Mouse (Mus musculus): ENCODE results near the gene Ppp2r2d. TPM values are rescaled to one million over a fixed set of nuclear protein-coding genes. Genes with fewer than 3 reads are reported as not detected.
A peak's percentile ranks its signal among the peaks of the same experiment; 100 is the strongest.

Ppp2r2d gene
- polyA plus RNA-seq, 1 experiment from 2014 or later: 28.4 TPM

GRCm38 (mm10) chr7:138906441-138906840, 60.6 kb downstream of the Ppp2r2d start:
- no peaks in the 10 kb centered on the region for H3K36me3 ChIP-seq
- H3K4me2 ChIP-seq: peak overlapping the region; percentile 87
- peak overlapping the region; percentile 93 for H3K27ac ChIP-seq
- peak overlapping the region; percentile 25; the same call in 1 of the 2 replicates for H3K9ac ChIP-seq
- ATAC-seq (replicated peaks; ENCODE audit: insufficient number of reproducible peaks, insufficient read depth, low FRiP score, low read depth): no peak
- peak overlapping the region; percentile 43 for H3K4me3 ChIP-seq
- no peaks in the 10 kb centered on the region for H3K9me3 ChIP-seq (replicated peaks)
- peaks cover 39% of the 10 kb centered on the region for H3K4me1 ChIP-seq (replicated peaks)
- WGBS: 41% methylated on average over 1 of the region's 1 CpGs
- H3K27me3 ChIP-seq: no peaks in the 10 kb centered on the region

- H3K4me1 ChIP-seq (replicated peaks): peaks cover 39% of the 10 kb centered on the region
- H3K9me3 ChIP-seq (replicated peaks): no peaks in the 10 kb centered on the region
- no peaks in the 10 kb centered on the region for H3K27me3 ChIP-seq
- H3K4me2 ChIP-seq: peak overlapping the region; percentile 87
- 5% methylated on average over 7 of the region's 7 CpGs for WGBS
- 0 out of 2 replicates have a peak overlapping the region, but pooled peaks have one; percentile 98 for H3K9ac ChIP-seq
- H3K27ac ChIP-seq: peak overlapping the region; percentile 93
- no peaks in the 10 kb centered on the region for H3K36me3 ChIP-seq
- peak overlapping the region; percentile 43 for H3K4me3 ChIP-seq
- ATAC-seq (replicated peaks; ENCODE audit: insufficient number of reproducible peaks, insufficient read depth, low FRiP score, low read depth): no peak
Observed at GRCm38 (mm10) chr7:138907043-138907442, 61.2 kb downstream of the Ppp2r2d start.

GRCm38 (mm10) chr7:138907976-138908375, 62.1 kb downstream of the Ppp2r2d start:
- Histone ChIP-seq H3K36me3 (no peaks in the 10 kb centered on the region), H3K27ac (peak overlapping the region; percentile 93), H3K4me1 (replicated peaks) (peaks cover 33% of the 10 kb centered on the region), H3K4me2 (peak overlapping the region; percentile 87), H3K4me3 (peak overlapping the region; percentile 92), H3K9ac (peak overlapping the region; percentile 98), H3K9me3 (replicated peaks) (no peaks in the 10 kb centered on the region), H3K27me3 (no peaks in the 10 kb centered on the region)
- ATAC-seq (replicated peaks; ENCODE audit: insufficient number of reproducible peaks, insufficient read depth, low FRiP score, low read depth): no peak
- 53% methylated on average over 5 of the region's 5 CpGs for WGBS

- Histone ChIP-seq H3K27me3 (no peaks in the 10 kb centered on the region), H3K4me2 (peak overlapping the region; percentile 87), H3K4me1 (replicated peaks) (peaks cover 31% of the 10 kb centered on the region), H3K27ac (peak overlapping the region; percentile 93), H3K9ac (peak overlapping the region; percentile 98), H3K9me3 (replicated peaks) (no peaks in the 10 kb centered on the region), H3K4me3 (peak overlapping the region; percentile 92), H3K36me3 (no peaks in the 10 kb centered on the region)
- 7% methylated on average over 10 of the region's 10 CpGs for WGBS
- no peak for ATAC-seq (replicated peaks; ENCODE audit: insufficient number of reproducible peaks, insufficient read depth, low FRiP score, low read depth)
Observed at GRCm38 (mm10) chr7:138908768-138909276, 62.9 kb downstream of the Ppp2r2d start.

- whole genome bisulfite sequencing: under 1% methylated on average over 65 of the region's 66 CpGs
- peak within 1 kb of the TSS; percentile 93 for H3K27ac ChIP-seq
- no peaks in the 10 kb centered on the region for H3K36me3 ChIP-seq
- peak within 1 kb of the TSS; percentile 92 for H3K4me3 ChIP-seq
- ATAC-seq (replicated peaks; ENCODE audit: insufficient number of reproducible peaks, insufficient read depth, low FRiP score, low read depth): peak; percentile 94
- H3K27me3 ChIP-seq: no peaks in the 10 kb centered on the region
- no peaks in the 10 kb centered on the region for H3K9me3 ChIP-seq (replicated peaks)
- peak within 1 kb of the TSS; percentile 87 for H3K4me2 ChIP-seq
- H3K9ac ChIP-seq: peak within 1 kb of the TSS; percentile 98
- peaks cover 28% of the 10 kb centered on the region for H3K4me1 ChIP-seq (replicated peaks)
Observed at GRCm38 (mm10) chr7:138909277-138910192, 63.7 kb downstream of the Ppp2r2d start, which contains the start of gene Bnip3. Gene Bnip3 (minus strand): TSS chr7:138909519.

- peak overlapping the region; percentile 63; the same call in 1 of the 2 replicates for H3K9ac ChIP-seq
- H3K27me3 ChIP-seq: no peaks in the 10 kb centered on the region
- peak overlapping the region; percentile 87 for H3K4me2 ChIP-seq
- H3K36me3 ChIP-seq: no peaks in the 10 kb centered on the region
- 23% methylated on average over 7 of the region's 7 CpGs for whole genome bisulfite sequencing
- H3K4me3 ChIP-seq: peak overlapping the region; percentile 92
- H3K4me1 ChIP-seq (replicated peaks): peaks cover 28% of the 10 kb centered on the region
- peak overlapping the region; percentile 93 for H3K27ac ChIP-seq
- no peaks in the 10 kb centered on the region for H3K9me3 ChIP-seq (replicated peaks)
- ATAC-seq (replicated peaks; ENCODE audit: insufficient number of reproducible peaks, insufficient read depth, low FRiP score, low read depth): no peak
Observed at GRCm38 (mm10) chr7:138910193-138910562, 64.3 kb downstream of the Ppp2r2d start.

DNA sequence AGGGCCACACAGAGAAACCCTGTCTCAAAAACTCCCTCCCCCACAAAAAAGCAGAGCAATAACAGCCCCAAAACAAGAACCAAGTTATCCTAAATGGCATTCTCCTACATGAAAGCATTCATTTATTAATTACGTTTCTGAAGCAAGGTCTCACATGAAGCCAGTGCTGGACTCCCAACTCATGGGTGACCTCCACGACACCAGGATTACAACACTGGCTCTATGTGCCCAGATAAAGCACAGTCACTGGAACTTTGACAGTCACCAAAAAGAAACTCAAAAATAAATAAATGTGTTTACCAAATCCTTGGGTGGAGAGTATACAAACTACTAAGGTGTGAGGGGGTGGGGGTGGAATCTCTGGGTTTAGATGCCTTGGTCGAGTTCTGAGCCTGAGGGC, 67.7 kb downstream of the Ppp2r2d start:
- no peaks in the 10 kb centered on the region for H3K27me3 ChIP-seq
- H3K4me3 ChIP-seq: no peak overlapping the region
- H3K36me3 ChIP-seq: no peaks in the 10 kb centered on the region
- 72% methylated on average over 3 of the region's 3 CpGs for WGBS
- no peak for ATAC-seq (replicated peaks; ENCODE audit: insufficient number of reproducible peaks, insufficient read depth, low FRiP score, low read depth)
- H3K9me3 ChIP-seq (replicated peaks): no peaks in the 10 kb centered on the region
- peaks cover 7% of the 10 kb centered on the region for H3K4me1 ChIP-seq (replicated peaks)
- no peak overlapping the region for H3K4me2 ChIP-seq
- H3K27ac ChIP-seq: no peak overlapping the region
- no peak overlapping the region for H3K9ac ChIP-seq

DNA sequence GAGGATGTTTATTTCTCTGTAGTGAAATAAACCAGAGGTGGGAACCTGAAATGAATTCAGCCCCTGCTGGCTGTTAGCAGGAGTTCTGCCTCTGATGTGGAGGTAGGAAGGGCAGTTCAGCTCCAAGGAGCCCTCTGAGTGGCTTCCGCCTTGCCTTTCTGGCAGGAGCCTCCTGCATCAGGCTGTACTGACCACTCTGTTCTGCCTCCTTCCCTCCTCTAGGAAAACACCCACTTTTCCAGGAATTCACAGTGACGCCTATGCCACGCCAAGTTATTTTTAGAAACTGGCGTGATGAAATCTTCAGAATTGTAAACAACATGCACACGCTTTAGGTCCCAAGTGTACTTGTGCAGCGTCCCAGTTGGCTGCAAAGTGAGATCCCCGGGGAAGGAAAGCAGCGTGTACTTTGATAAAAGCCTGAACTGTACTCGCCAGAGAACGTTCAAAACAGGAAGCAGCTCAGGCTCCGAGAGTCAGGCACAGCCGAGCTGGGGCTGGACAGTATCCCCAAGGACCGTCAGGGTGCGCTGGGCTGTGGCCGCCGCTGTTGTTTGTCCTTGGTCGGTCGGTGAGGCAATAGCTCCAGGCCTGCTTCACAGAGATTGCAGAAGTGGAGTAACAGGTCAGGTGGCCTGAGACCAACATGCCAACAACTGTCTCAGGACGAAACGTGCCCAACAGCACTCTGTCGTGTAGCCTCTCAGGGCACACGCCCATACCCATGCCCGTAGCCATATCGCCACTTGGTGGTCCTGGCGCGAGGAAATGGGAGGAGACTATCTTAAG, 73.5 kb downstream of the Ppp2r2d start:
- peak overlapping the region; percentile 92 for H3K27ac ChIP-seq
- H3K9me3 ChIP-seq (replicated peaks): no peaks in the 10 kb centered on the region
- H3K4me1 ChIP-seq (replicated peaks): peaks cover 8% of the 10 kb centered on the region
- peak overlapping the region; percentile 32 for H3K9ac ChIP-seq
- H3K4me2 ChIP-seq: peak overlapping the region; percentile 67
- ATAC-seq (replicated peaks; ENCODE audit: insufficient number of reproducible peaks, insufficient read depth, low FRiP score, low read depth): peak; percentile 88
- peak overlapping the region; percentile 44 for H3K4me3 ChIP-seq
- WGBS: under 1% methylated on average over 26 of the region's 26 CpGs
- no peaks in the 10 kb centered on the region for H3K27me3 ChIP-seq
- no peaks in the 10 kb centered on the region for H3K36me3 ChIP-seq

GRCm38 (mm10) chr7:138921611-138922010, 75.7 kb downstream of the Ppp2r2d start:
- no peak overlapping the region for H3K9ac ChIP-seq
- no peak overlapping the region for H3K4me2 ChIP-seq
- H3K4me3 ChIP-seq: no peak overlapping the region
- 88% methylated on average over 8 of the region's 8 CpGs for WGBS
- no peaks in the 10 kb centered on the region for H3K9me3 ChIP-seq (replicated peaks)
- no peak for ATAC-seq (replicated peaks; ENCODE audit: insufficient number of reproducible peaks, insufficient read depth, low FRiP score, low read depth)
- H3K36me3 ChIP-seq: no peaks in the 10 kb centered on the region
- H3K4me1 ChIP-seq (replicated peaks): peaks cover 8% of the 10 kb centered on the region
- H3K27ac ChIP-seq: no peak overlapping the region
- no peaks in the 10 kb centered on the region for H3K27me3 ChIP-seq

DNA sequence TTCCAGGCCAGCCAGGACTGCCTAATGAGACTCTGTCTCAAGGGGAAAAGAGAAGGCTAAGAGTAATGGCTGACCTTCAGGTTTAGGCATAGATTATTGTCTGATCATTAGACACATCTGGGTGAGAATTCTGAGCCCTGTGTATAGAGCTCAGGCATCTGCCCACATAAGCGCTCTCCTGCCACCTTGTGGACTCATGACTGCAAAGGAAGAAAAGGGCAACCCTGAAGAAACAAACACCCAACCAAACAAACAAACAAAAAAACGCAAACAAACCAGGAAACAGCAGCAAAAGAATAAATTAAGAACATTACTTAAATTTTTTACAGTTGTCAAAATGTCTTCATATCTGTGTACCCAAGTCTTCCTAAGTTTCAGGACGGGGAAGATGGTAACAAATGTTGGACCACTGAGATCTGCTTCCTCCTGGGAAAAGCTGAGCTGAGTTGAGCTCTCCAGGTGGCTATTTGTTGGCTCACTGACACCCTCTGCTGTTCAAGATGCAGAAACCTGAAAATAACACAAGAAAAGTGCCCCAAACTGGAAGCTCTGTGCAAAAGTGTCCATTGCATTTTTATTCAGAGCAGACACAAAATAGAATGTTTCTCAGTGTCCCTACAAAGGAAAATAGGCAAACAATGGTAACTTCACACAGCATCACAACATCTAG, 78.0 kb downstream of the Ppp2r2d start:
- no peak overlapping the region for H3K4me2 ChIP-seq
- no peaks in the 10 kb centered on the region for H3K27me3 ChIP-seq
- no peak overlapping the region for H3K27ac ChIP-seq
- H3K4me3 ChIP-seq: no peak overlapping the region
- no peaks in the 10 kb centered on the region for H3K36me3 ChIP-seq
- ATAC-seq (replicated peaks; ENCODE audit: insufficient number of reproducible peaks, insufficient read depth, low FRiP score, low read depth): no peak
- no peaks in the 10 kb centered on the region for H3K9me3 ChIP-seq (replicated peaks)
- H3K9ac ChIP-seq: no peak overlapping the region
- WGBS: 6% methylated on average over 3 of the region's 3 CpGs
- peaks cover 7% of the 10 kb centered on the region for H3K4me1 ChIP-seq (replicated peaks)

DNA sequence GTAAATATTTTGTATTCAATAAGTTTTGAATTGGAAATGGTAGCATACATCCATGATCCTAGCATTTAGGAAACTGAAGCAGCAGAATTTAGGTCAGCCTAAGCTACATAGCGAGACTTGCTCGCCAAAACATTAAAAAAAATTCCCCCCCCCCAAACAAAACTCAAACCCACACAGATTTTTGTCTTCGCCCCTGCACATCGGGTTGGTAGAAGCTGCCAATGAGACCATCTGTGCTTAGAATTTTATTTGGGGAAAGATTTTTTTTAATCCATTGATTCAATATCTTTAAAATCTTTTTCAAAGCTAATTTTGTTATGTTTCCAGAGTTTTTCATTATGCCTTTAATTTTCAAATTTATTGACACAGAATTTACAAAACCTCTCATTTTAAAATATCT, 82.6 kb downstream of the Ppp2r2d start:
- Histone ChIP-seq H3K27me3 (no peaks in the 10 kb centered on the region), H3K9ac (no peak overlapping the region), H3K27ac (no peak overlapping the region), H3K9me3 (replicated peaks) (no peaks in the 10 kb centered on the region), H3K4me2 (no peak overlapping the region), H3K4me1 (replicated peaks) (no peaks in the 10 kb centered on the region), H3K36me3 (no peaks in the 10 kb centered on the region), H3K4me3 (no peak overlapping the region)
- no peak for ATAC-seq (replicated peaks; ENCODE audit: insufficient number of reproducible peaks, insufficient read depth, low FRiP score, low read depth)
- WGBS: 89% methylated on average over 4 of the region's 4 CpGs
